Mouse (Mus musculus) heart, postnatal 14 days (tissue): ENCODE results near the gene Vipr2. TPM values are rescaled to one million over a fixed set of nuclear protein-coding genes. Genes with fewer than 3 reads are reported as not detected.

ENCODE experiments used
- DNase-seq, 2 experiments: peaks; one replicate each; pipeline ENCODE4 v3.0.0; 2021 to 2022
- intact Hi-C: fragments of 180-260 bp; cut with DNase I; formaldehyde crosslinking; loops from one replicate; pipeline ENCODE4 v1.15.1; 2025
- microRNA-seq, 2 experiments: library from miRNA; unstranded; fragments of <30 nt; microRNA quantifications; one replicate each; pipeline ENCODE4 v1.2.0; 2021 to 2022
- total RNA-seq, 2 experiments: library from RNA; stranded (reverse); gene quantifications; 2 replicates each; pipeline ENCODE4 v1.2.3; 2021

Gene Vipr2
- total RNA-seq, 2 experiments from 2014 or later, result 2.2 to 2.3 TPM

DNA sequence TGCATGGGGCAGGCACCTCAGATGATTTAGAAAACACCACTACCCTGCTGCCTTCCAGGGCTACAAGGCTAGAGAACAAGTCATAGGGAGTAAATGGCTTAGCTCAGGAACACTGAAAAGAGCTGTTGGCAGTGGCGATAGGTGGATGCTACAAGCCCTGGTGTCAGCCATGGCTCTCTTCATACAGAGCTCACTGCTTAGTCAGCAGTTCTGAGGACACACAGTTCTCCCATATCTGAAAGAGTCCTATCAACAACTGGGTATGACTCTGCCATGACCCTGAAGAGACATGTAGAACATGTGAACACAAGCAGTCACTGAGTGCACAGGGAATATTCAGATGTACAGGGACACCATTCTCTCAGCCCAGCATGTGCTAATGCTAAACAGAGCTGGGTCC is 68.2 kb downstream of the Vipr2 start:
- no peak for DNase-seq
- intact Hi-C loops, result no loop called here

DNA sequence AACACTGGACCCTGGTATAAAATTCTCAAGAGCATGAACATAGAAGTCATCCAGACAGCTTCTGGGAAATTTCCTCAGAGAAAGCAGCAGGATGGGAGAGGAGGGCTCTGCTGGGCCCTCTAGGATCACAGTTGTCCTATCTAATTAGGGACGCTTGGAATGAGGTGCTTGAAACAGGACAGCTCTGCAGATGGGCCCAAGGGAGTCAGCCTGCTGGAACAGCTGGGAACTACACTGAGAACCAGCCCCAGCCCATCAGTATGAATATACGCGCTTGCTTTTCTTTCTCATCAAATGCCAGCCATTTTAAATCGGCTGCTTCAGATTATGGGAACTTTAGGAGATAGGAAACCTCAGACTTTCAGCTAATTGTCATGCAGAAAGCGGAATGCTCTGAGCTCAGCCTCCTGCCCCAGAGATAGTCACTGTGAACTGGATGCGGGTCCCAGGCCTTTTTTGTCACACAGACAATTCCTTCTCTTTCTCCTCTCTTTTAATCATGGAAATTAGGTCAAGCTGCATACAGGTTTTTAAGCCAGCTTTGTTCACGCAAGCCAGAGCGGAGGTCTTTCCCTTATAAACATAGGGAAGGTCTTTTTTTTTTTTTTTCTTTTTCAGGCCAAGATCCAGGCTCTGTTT is 69.6 kb downstream of the Vipr2 start:
- peak; percentile 12 to 18 for DNase-seq

DNA sequence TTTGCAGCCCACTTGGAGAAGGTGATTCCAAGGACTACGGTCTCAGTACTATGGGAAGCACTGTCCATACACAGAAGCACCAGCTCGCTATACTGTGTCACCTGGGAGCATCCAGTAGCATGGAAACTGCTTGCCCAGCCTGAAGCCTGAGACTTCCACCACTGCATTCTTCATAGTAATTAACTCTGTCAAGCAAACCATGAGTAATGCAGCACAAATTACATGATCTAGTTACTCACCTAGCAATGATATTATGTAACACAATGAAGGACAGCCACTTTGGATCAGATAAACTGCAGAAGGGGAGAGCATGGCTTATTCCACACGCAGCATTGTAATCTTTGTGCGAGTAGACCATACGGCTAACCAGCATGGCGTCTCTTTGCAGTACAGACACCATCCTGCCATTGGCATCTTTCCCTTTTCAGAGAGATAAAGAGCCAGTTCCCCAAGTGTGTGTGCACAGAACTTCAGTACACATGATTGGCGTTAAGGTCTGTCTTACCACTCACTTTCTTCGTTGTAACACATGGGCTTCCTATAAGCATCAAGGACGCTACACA is 75.4 kb downstream of the Vipr2 start:
- intact Hi-C loops, result no loop called here
- DNase-seq, result no peak

More for the DNA sequence above, 69.6 kb downstream of the Vipr2 start:
- intact Hi-C loops, result no loop called here

DNA sequence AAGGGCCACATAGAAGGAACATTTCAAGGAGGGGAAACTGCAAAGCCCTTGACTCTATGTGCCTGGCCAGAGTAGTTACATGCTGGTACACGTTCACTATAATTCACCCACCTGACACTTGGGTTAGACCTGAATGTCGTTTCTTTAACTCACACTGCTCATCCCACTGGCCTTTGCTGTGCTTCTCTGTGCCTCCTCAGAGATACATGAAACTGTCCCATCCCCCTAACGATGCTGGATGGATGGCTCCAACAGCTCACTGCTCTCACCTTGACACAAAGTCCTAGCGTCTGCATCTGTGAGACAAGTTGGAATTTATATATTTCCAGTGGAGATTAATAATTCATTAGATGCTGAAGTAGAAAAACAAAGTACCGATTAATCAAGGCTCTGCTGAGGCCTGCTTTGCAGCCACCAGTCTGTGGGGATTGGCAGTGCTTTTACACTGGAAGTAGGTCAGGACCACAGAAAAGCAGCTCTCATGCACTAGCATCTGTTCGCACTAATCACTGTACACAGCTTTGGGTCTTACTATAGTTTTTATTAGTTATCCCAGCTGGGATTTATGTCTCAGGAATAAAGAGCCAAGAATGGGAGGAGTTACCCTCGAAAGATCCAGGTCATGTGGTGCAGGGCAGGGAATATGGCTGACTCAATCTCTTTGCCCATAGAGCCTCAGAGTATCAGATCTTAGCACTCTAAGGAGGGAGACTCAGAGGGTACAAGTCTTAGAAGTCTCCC is 79.4 kb downstream of the Vipr2 start:
- no peak for DNase-seq
- intact Hi-C loops, result no loop called here

DNA sequence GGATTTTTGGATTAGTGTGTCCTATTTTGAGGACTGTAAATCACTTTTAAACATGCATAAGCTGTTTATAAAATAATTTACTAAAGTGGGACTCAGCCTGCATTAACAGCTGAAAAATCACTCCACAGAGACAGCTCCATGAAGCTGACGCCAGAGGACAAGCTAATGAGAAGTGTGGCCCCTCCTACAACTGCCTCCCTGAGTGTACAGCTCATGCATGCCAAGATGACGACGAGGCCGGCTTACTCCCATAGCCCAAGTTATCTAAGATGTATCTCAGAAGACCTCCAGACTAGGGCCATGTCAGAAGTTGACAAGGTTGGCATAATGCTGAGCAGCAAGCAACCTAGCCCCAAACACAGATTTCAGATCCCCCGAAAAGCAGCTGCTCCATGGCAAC is 81.7 kb downstream of the Vipr2 start:
- no peak for DNase-seq
- intact Hi-C loops, result no loop called here

DNA sequence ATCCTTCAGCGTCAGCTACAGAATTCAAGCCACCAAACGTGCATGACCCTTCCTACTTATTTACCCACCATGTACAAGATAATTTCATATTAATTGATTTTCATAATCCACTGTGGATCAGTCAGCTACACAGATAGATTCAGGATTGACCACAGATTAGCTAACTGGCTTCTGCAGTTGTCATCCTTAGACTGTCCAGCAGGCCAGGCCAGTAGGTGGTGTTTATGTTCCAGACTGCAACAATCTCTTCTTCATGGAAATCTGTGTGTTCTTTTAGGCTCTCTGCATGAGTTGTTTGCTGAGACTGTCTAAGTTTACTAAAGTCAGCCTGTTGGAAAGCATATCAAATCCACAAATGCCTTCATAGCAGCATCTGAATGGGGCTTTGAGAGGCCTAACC is 82.2 kb downstream of the Vipr2 start:
- no peak for DNase-seq
- intact Hi-C loops, result no loop called here

DNA sequence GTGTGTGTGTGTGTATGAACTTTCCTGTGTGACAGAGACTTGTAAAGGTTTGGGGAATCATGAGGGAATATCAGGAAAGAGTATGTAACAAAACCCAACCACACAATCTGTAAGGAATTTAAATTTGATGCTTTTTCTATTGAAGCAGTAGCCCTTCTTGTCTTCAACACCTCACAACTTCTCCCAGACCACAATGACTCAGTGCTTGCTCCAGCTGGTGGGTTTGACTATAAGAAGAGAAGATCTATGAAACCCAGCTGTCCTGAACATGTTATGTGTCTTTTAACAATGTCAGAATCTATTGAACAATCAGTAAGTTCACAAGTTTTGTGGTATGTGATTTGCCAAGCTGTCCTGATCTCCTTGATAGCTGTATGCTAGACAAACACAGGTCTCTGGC is 87.8 kb downstream of the Vipr2 start:
- intact Hi-C loops, result no loop called here

DNA sequence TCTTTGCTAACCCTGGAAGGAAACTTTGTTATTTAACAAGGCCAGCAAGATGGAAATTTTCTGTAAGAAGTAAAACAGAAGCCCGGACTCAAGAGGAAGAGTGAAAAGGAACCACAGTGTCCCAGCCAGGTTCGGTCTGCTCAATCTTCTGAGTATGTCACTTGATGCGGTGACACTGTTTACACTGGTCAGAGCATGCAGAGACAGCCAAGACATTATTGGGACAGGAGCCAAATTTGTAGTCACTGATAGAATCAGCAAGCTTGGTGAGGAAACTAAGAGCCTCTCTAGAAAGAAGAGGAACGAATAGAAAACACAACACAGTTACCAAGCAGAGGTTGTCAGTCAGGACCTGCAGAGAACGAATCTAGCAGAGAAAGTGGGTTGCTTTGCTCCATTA is 92.1 kb downstream of the Vipr2 start:
- intact Hi-C loops, result no loop called here
- DNase-seq, result peak in 1 of 2 experiments; percentile 9

More for the DNA sequence above, 87.8 kb downstream of the Vipr2 start:
- no peak for DNase-seq

DNA sequence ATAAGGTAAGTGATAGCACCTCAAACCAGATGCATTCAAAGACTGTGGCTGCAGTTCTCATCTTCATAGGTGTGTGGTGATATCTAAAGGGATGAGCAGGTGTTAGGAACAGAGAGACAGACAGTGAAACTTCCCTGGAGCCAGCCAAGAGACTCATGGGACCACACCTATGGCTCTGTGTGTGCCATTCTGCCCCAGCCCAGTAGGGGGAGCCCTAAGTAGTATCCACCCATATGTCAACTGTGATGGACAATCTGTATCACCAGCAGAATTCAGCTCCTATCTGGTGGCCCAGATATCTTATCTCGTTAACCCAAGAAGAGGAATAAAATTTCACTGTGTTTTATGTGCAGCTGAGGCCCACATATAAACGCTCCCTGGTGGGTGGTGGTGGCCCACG is 99.4 kb downstream of the Vipr2 start:
- intact Hi-C loops, result no loop called here
- peak in 1 of 2 experiments; percentile 5 for DNase-seq

DNA sequence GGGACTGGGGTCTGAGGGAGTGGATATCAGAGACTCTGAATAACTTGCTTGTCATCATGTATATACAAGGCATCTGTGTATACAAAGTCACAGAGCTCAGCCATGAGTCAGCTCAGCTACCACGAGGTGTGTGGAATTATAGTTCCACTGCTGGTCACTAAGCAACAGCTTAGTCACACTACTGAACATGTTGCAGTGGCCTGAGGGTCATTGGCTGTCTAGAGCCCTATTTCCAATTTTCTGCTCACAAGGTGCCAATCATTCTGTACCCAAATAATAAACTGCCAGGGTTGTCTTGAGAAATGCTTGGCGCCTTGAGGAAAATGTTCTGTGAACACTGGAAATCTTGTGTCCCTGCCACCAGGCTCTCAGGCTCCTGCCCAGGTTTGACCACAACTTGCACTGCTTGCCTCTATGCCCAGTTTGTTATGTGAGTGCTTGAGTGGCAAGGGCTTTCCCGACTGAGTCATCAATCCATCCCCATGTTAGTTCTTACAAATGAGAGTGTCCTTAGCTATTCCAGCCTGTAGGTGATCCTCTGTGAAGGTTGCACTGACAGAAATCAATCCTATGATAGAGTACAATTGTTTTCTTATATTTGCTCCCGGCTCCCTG is 104.0 kb downstream of the Vipr2 start:
- intact Hi-C loops, result no loop called here
- DNase-seq, result no peak

DNA sequence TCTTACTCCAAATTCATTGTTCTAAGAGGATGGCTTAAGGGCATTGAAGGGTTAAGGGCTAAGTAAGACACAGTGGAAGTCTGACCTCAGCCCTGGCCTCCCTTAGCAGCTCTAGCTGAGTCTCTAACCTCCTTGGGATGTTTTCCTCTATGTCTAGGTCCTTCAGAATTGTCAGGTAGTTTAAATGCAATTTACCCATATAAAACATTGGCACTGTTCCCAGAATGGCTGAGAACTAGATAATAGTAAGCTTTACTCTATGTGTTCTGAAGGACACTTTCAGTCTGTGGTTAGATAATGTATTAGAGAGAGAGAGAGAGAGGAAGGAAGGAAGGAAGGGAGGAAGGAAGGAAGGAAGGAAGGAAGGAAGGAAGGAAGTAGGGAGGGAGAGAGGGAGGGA is 104.8 kb downstream of the Vipr2 start:
- DNase-seq, result no peak
- intact Hi-C loops, result no loop called here

DNA sequence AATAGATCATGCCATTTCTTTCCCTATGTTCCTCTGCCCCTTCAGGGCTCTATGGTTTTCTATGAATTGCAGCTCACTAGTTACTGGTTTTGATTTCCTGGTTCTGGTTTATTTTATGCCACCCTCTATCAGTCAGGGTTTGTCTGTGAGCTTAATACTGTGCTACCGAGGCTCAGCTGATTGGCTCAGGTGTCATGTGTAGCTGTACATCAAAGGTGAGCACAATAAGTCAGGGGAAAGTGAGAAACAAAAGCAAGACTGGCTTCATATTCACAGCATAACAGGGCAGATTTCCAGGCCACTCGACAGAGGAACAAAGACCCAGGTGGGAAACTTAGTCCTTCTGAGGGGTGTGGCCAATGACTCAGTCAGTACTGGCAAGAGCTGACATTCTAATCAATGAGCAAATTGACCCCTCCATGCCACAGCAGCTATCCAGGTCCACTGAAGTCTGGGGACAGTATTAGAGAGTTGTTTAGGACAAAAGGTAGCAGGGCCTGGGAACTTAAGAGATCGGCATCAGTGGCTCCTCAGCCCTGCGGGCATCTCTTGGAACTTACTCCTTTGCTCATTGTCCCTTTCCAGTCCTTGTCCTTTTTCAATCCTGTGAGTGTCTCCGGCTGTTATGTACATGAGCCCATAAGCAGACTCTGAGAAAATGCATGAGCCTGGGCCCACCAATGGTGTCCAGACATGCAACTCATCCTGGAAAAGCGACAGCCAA is 105.8 kb downstream of the Vipr2 start:
- no peak for DNase-seq
- intact Hi-C loops, result no loop called here

DNA sequence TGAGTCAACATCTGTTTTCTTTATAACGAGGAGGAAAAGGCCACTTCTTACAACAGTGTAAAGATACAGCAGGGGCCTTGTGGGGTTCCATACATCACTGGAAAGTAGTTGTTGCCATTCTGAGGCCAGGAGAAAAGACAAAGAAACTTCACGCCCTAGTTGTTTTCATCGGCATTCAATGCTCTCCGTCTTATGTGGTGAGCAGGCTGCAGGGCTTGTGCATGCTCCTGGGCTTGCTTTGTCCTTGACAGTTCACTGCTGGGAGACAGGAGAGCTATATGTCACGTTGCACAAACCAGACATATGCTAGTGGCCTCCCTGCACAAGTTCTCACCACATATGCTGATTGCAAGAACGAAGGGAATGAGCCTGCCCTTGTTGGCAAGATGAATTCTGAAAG is 116.4 kb downstream of the Vipr2 start:
- intact Hi-C loops, result no loop called here
- DNase-seq, result no peak

DNA sequence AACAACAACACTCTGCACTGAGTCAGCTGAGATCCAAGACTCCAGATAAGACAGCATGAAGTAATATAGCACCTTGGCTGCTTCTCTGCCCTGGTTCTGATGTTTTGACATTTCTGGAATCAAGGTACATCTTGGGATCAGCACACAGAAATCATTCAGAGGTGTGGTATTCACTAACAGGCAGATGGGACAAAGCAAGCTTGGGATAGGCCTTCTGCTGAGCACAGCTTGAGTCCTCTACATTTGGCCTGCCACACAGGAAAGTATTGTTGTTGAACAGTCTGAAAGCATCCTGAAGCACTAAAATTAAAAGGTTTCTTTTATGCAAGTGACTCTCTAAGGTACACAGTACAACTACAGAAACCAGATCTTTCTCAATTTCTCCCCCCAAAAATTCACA is 117.1 kb downstream of the Vipr2 start:
- intact Hi-C loops, result no loop called here
- no peak for DNase-seq

Small RNA genes lying within 50 kb of the gene (microRNA-seq; reads per million reads assigned to microRNA genes)
- gene Gm44372, result 0 reads per million in 2 experiments

Other genes starting within 250 kb of the Vipr2 start
- gene Zfp386, start 30.0 kb upstream of the Vipr2 start, total RNA-seq, result 10 to 100 TPM; 27.9 to 30.4 TPM
- 1 to 10 TPM; 2.7 to 2.8 TPM for gene Wdr60, start 185.3 kb downstream of the Vipr2 start, total RNA-seq
- not detected for gene Gm11027, start 197.7 kb downstream of the Vipr2 start, total RNA-seq
- 10 to 100 TPM; 30.9 to 34.7 TPM for gene Esyt2, start 203.5 kb downstream of the Vipr2 start, total RNA-seq